Mouse (Mus musculus) hindbrain, embryonic 15.5 days (tissue): Measurements from ENCODE around the gene Amigo1. TPM values are rescaled to one million over a fixed set of nuclear protein-coding genes. Genes with fewer than 3 reads are reported as not detected.
"Not testable (repeated sequence)": the region's sequence is repeated elsewhere in the genome, so short reads cannot be mapped to it uniquely, and the experiment has no call there.

Source experiments
- ATAC-seq: fragments of 200-750 bp; cut with Nextera tagmentation; 2 replicates; pipeline ENCODE4 v1.8.0; 2017; ENCODE audit warnings: low read depth, moderate number of reproducible peaks, moderate TSS enrichment; ENCODE audit not compliant: low FRiP score
- H3K27ac ChIP-seq: fragments of 300-500 bp; sonication (generic); replicated peaks from 2 replicates; pipeline ENCODE4 v1.5.1; 2015; ENCODE audit warnings: mild to moderate bottlenecking, inconsistent platforms
- H3K27me3 ChIP-seq: fragments of 300-500 bp; sonication (generic); 2 replicates; pipeline ENCODE4 v1.6.1; 2015; ENCODE audit warnings: control low read depth, inconsistent platforms
- H3K36me3 ChIP-seq: fragments of 300-500 bp; sonication (generic); 2 replicates; pipeline ENCODE4 v1.6.1; 2015; ENCODE audit warnings: control low read depth, inconsistent platforms
- H3K4me1 ChIP-seq: fragments of 300-500 bp; sonication (generic); replicated peaks from 2 replicates; pipeline ENCODE4 v1.6.1; 2015; ENCODE audit warnings: control low read depth, inconsistent platforms
- H3K4me2 ChIP-seq: fragments of 300-500 bp; sonication (generic); 2 replicates; pipeline ENCODE4 v1.6.1; 2015; ENCODE audit warnings: moderate library complexity, mild to moderate bottlenecking, inconsistent platforms
- H3K4me3 ChIP-seq: fragments of 300-500 bp; sonication (generic); 2 replicates; pipeline ENCODE4 v1.5.1; 2015; ENCODE audit warnings: mild to moderate bottlenecking, inconsistent platforms
- H3K9ac ChIP-seq: fragments of 300-500 bp; sonication (generic); 2 replicates; pipeline ENCODE4 v1.6.1; 2015; ENCODE audit warnings: inconsistent platforms
- H3K9me3 ChIP-seq: fragments of 300-500 bp; sonication (generic); 2 replicates; pipeline ENCODE4 v1.6.1; 2016; ENCODE audit warnings: control low read depth, inconsistent platforms
- WGBS: fragments of 180-500 bp; shearing (Covaris S2); methylation state at CpG from one replicate; pipeline ENCODE4 v1.1.7; 2015; 5-methylcytosine and 5-hydroxymethylcytosine counted together
- polyA plus RNA-seq: library from polyadenylated mRNA; unstranded; fragments of >200 nt; fragmentation: Nextera tagmentation; extraction: Ambion mirVana; gene quantifications from 2 replicates; pipeline ENCODE4 v1.2.1, GENCODE M21; 2015

Amigo1 gene
- polyA plus RNA-seq, 1 experiment from 2014 or later: 16.6 TPM

GRCm38 (mm10) chr3:108225711-108226557 lies 39.8 kb downstream of the Amigo1 start:
- Histone ChIP-seq H3K4me1 (peaks cover 18% of the 10 kb centered on the region), H3K9me3 (no peaks in the 10 kb centered on the region), H3K27me3 (peaks cover 53% of the 10 kb centered on the region), H3K4me3 (peak overlapping the region; percentile 41), H3K9ac (peak overlapping the region; percentile 36), H3K27ac (no peak overlapping the region), H3K36me3 (no peaks in the 10 kb centered on the region), H3K4me2 (peak overlapping the region; percentile 71)
- peak; percentile 11; the same call in 1 of the 2 replicates for ATAC-seq
- 2% methylated on average over 65 of the region's 67 CpGs for WGBS

GRCm38 (mm10) chr3:108226558-108227350 lies 40.6 kb downstream of the Amigo1 start, which contains the start of gene Sypl2:
Gene Sypl2 (minus strand): TSS chr3:108226648.
- Histone ChIP-seq H3K4me1 (peaks cover 18% of the 10 kb centered on the region), H3K4me2 (peak within 1 kb of the TSS; percentile 71), H3K27me3 (peaks cover 53% of the 10 kb centered on the region), H3K9ac (peak within 1 kb of the TSS; percentile 36), H3K9me3 (no peaks in the 10 kb centered on the region), H3K4me3 (peak within 1 kb of the TSS; percentile 41), H3K27ac (no peak within 1 kb of the TSS), H3K36me3 (no peaks in the 10 kb centered on the region)
- no peak; the same call in 1 of the 2 replicates for ATAC-seq
- 3% methylated on average over 41 of the region's 44 CpGs for WGBS

GRCm38 (mm10) chr3:108227521-108227920 lies 41.4 kb downstream of the Amigo1 start:
- peaks cover 49% of the 10 kb centered on the region for H3K27me3 ChIP-seq
- H3K9me3 ChIP-seq: no peaks in the 10 kb centered on the region
- H3K4me3 ChIP-seq: no peak overlapping the region
- H3K36me3 ChIP-seq: no peaks in the 10 kb centered on the region
- peaks cover 18% of the 10 kb centered on the region for H3K4me1 ChIP-seq
- WGBS: 80% methylated on average over 2 of the region's 2 CpGs
- no peak overlapping the region for H3K4me2 ChIP-seq
- no peak overlapping the region for H3K27ac ChIP-seq
- H3K9ac ChIP-seq: no peak overlapping the region
- no peak for ATAC-seq

- no peak for ATAC-seq
- Histone ChIP-seq H3K27me3 (peaks cover 14% of the 10 kb centered on the region), H3K27ac (no peak overlapping the region), H3K9ac (no peak overlapping the region), H3K4me1 (peaks cover 8% of the 10 kb centered on the region), H3K9me3 (no peaks in the 10 kb centered on the region), H3K4me2 (no peak overlapping the region), H3K4me3 (no peak overlapping the region), H3K36me3 (no peaks in the 10 kb centered on the region)
- WGBS: 89% methylated on average over 4 of the region's 4 CpGs
Observed at GRCm38 (mm10) chr3:108231646-108232045, 45.5 kb downstream of the Amigo1 start.

GRCm38 (mm10) chr3:108237474-108238102 lies 51.5 kb downstream of the Amigo1 start:
- H3K4me3 ChIP-seq, H3K4me2 ChIP-seq, H3K36me3 ChIP-seq, H3K9ac ChIP-seq, H3K27ac ChIP-seq, ATAC-seq, H3K27me3 ChIP-seq, H3K4me1 ChIP-seq, H3K9me3 ChIP-seq: not testable (repeated sequence)
- WGBS: 84% methylated on average over 4 of the region's 4 CpGs

- WGBS: 94% methylated on average over 3 of the region's 3 CpGs
- Histone ChIP-seq H3K27ac (no peak overlapping the region), H3K4me1 (no peaks in the 10 kb centered on the region), H3K9me3 (no peaks in the 10 kb centered on the region), H3K27me3 (no peaks in the 10 kb centered on the region), H3K36me3 (no peaks in the 10 kb centered on the region), H3K4me3 (no peak overlapping the region), H3K4me2 (no peak overlapping the region), H3K9ac (no peak overlapping the region)
- no peak for ATAC-seq
Observed at GRCm38 (mm10) chr3:108241243-108241839, 55.2 kb downstream of the Amigo1 start.

Other genes with a start within 250 kb of the Amigo1 start
- 7.9 and 8.9 TPM in 2 replicates for gene Gstm6, start 242.6 kb upstream of the Amigo1 start, polyA plus RNA-seq
- 0.12 TPM in 2 replicates for gene Gstm3, start 217.1 kb upstream of the Amigo1 start, polyA plus RNA-seq
- 10.9 and 11.4 TPM in 2 replicates for gene Gstm2, start 199.9 kb upstream of the Amigo1 start, polyA plus RNA-seq
- 122 and 136 TPM in 2 replicates for gene Gstm1, start 168.4 kb upstream of the Amigo1 start, polyA plus RNA-seq
- gene Gstm4, start 141.4 kb upstream of the Amigo1 start, polyA plus RNA-seq: 18.2 and 18.6 TPM in 2 replicates
- gene Ampd2, start 99.7 kb upstream of the Amigo1 start, polyA plus RNA-seq: 57.9 and 66.2 TPM in 2 replicates
- gene Gnat2, start 93.5 kb upstream of the Amigo1 start, polyA plus RNA-seq: 0.17 and 0.46 TPM in 2 replicates
- gene Gnai3, start 40.2 kb upstream of the Amigo1 start, polyA plus RNA-seq: 120 and 122 TPM in 2 replicates
- gene Gpr61, start 31.5 kb upstream of the Amigo1 start, polyA plus RNA-seq: 6.1 and 6.4 TPM in 2 replicates
- gene Cyb561d1, start 14.9 kb downstream of the Amigo1 start, polyA plus RNA-seq: 3.4 and 3.5 TPM in 2 replicates
- 20.3 and 24.3 TPM in 2 replicates for gene Atxn7l2, start 24.6 kb downstream of the Amigo1 start, polyA plus RNA-seq
- gene Sypl2, start 40.3 kb downstream of the Amigo1 start, polyA plus RNA-seq: 0.47 and 1.2 TPM in 2 replicates
- 237 and 247 TPM in 2 replicates for gene Psma5, start 70.6 kb downstream of the Amigo1 start, polyA plus RNA-seq
- gene Sort1, start 97.7 kb downstream of the Amigo1 start, polyA plus RNA-seq: 18.8 and 20.8 TPM in 2 replicates
- 0.35 and 0.50 TPM in 2 replicates for gene Mybphl, start 178.6 kb downstream of the Amigo1 start, polyA plus RNA-seq
- 11.5 and 14.5 TPM in 2 replicates for gene Psrc1, start 197.5 kb downstream of the Amigo1 start, polyA plus RNA-seq
- 43.1 and 44.9 TPM in 2 replicates for gene Celsr2, start 229.2 kb downstream of the Amigo1 start, polyA plus RNA-seq